Mouse (Mus musculus) liver, adult 2 months (tissue): ENCODE data around the gene Samd14. TPM values are rescaled to one million over a fixed set of nuclear protein-coding genes. Genes with fewer than 3 reads are reported as not detected.
A peak's percentile ranks its signal among the peaks of the same experiment; 100 is the strongest.

Experiments
- DNase-seq: peaks from one replicate; pipeline ENCODE4 v3.0.0-alpha.2; 2011; ENCODE audit warnings: low read depth, low spot score; ENCODE audit errors: extremely low read depth
- H3K27ac ChIP-seq: fragments of 200-500 bp; replicated peaks from 2 replicates; pipeline ENCODE4 v1.5.1; 2012; ENCODE audit warnings: low read depth, mild to moderate bottlenecking, control low read depth, inconsistent platforms, low read length; ENCODE audit not compliant: insufficient read depth
- H3K27me3 ChIP-seq: fragments of 200-500 bp; 2 replicates; pipeline ENCODE4 v1.6.1; 2012; ENCODE audit warnings: mild to moderate bottlenecking, moderate library complexity, low read length, inconsistent platforms; ENCODE audit not compliant: control insufficient read depth, insufficient read depth
- H3K36me3 ChIP-seq: fragments of 200-500 bp; 2 replicates; pipeline ENCODE4 v1.6.1; 2012; ENCODE audit warnings: low read length, inconsistent platforms; ENCODE audit not compliant: control insufficient read depth, insufficient read depth
- H3K4me1 ChIP-seq: fragments of 200-500 bp; 2 replicates; pipeline ENCODE4 v1.6.1; 2011; ENCODE audit warnings: low read length; ENCODE audit not compliant: control insufficient read depth, insufficient read depth
- H3K4me3 ChIP-seq: fragments of 200-500 bp; 2 replicates; pipeline ENCODE4 v1.5.1; 2011; ENCODE audit warnings: low read depth, mild to moderate bottlenecking, control low read depth, low read length, moderate library complexity; ENCODE audit not compliant: insufficient read depth
- H3K79me2 ChIP-seq: fragments of 200-500 bp; 2 replicates; pipeline ENCODE4 v1.6.1; 2012; ENCODE audit warnings: inconsistent platforms, mild to moderate bottlenecking, low read length, moderate library complexity; ENCODE audit not compliant: control insufficient read depth, insufficient read depth
- H3K9ac ChIP-seq: fragments of 200-500 bp; 2 replicates; pipeline ENCODE4 v1.6.1; 2012; ENCODE audit warnings: low read depth, mild to moderate bottlenecking, control low read depth, inconsistent platforms, low read length
- CTCF ChIP-seq: fragments of 200-500 bp; IDR thresholded peaks from 2 replicates; pipeline ENCODE4 v1.5.1; 2011; ENCODE audit warnings: low read depth, low read length, control low read depth
- POLR2A ChIP-seq: fragments of 200-500 bp; IDR thresholded peaks from 2 replicates; pipeline ENCODE4 v1.6.1; 2011; ENCODE audit warnings: low read length, control low read depth; ENCODE audit not compliant: insufficient read depth; ENCODE audit errors: extremely low read depth
- WGBS: fragments of 180-500 bp; shearing (Covaris S2); methylation state at CpG from one replicate; pipeline ENCODE4 v1.1.7; 2018; 5-methylcytosine and 5-hydroxymethylcytosine counted together
- polyA plus RNA-seq: library from polyadenylated mRNA; depleted of rRNA; stranded (reverse); fragments of >200 nt; gene quantifications from 2 replicates; pipeline ENCODE4 v1.2.3, GENCODE M21; 2012
- total RNA-seq: library from RNA; depleted of rRNA; stranded (reverse); fragments of >200 nt; gene quantifications from 2 replicates; pipeline ENCODE4 v1.2.3, GENCODE M21; 2014

Gene Samd14
- total and polyA plus RNA-seq, 2 experiments: 0.13 to 0.18 TPM

- Histone ChIP-seq H3K9ac (no peak overlapping the region), H3K27ac (no peak overlapping the region), H3K27me3 (no peaks in the 10 kb centered on the region), H3K79me2 (0 out of 2 replicates have a peak, but pooled peaks cover under 1% of the 10 kb centered on the region), H3K4me3 (no peak overlapping the region), H3K36me3 (no peaks in the 10 kb centered on the region), H3K4me1 (no peaks in the 10 kb centered on the region)
- DNase-seq: no peak
- no peak for TF ChIP-seq POLR2A
- TF ChIP-seq CTCF: no peak
- WGBS: 79% methylated on average over 8 of the region's 8 CpGs
Measured at GRCm38 (mm10) chr11:95000128-95000527, 9.6 kb upstream of the Samd14 start.

- H3K4me1 ChIP-seq: no peaks in the 10 kb centered on the region
- H3K36me3 ChIP-seq: no peaks in the 10 kb centered on the region
- H3K4me3 ChIP-seq: no peak overlapping the region
- no peak for DNase-seq
- H3K79me2 ChIP-seq: no peaks in the 10 kb centered on the region
- H3K27ac ChIP-seq: no peak overlapping the region
- no peaks in the 10 kb centered on the region for H3K27me3 ChIP-seq
- no peak overlapping the region for H3K9ac ChIP-seq
- no peak for TF ChIP-seq POLR2A
- TF ChIP-seq CTCF: no peak
- WGBS: 30% methylated on average over 4 of the region's 4 CpGs
Measured at GRCm38 (mm10) chr11:95000548-95000947, 9.1 kb upstream of the Samd14 start.

DNA sequence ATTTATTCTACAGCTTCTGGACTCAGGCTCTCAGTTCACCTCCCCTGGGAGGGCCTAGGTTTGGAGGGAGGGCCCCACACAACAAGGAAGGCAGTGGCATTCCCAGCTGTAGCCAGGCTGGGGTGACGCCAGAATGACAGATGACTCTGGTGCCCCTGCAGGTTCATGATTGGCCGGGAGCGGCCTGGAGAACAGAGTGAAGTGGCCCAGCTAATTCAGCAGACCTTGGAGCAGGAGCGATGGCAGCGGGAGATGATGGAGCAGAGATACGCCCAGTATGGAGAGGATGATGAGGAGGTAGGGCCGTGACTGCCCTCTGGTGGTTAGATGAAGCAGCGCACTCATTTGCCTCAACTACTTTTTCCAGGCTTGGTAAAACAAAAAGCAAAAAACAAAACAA is 8.6 kb upstream of the Samd14 start:
- no peaks in the 10 kb centered on the region for H3K4me1 ChIP-seq
- WGBS: 9% methylated on average over 8 of the region's 8 CpGs
- DNase-seq: no peak
- H3K4me3 ChIP-seq: no peak overlapping the region
- peak; percentile 87 for TF ChIP-seq CTCF
- TF ChIP-seq POLR2A: no peak
- H3K9ac ChIP-seq: no peak overlapping the region
- H3K36me3 ChIP-seq: no peaks in the 10 kb centered on the region
- H3K27ac ChIP-seq: no peak overlapping the region
- H3K27me3 ChIP-seq: no peaks in the 10 kb centered on the region
- H3K79me2 ChIP-seq: no peaks in the 10 kb centered on the region

- Histone ChIP-seq H3K27me3 (no peaks in the 10 kb centered on the region), H3K27ac (no peak overlapping the region), H3K4me3 (no peak overlapping the region), H3K36me3 (no peaks in the 10 kb centered on the region), H3K79me2 (no peaks in the 10 kb centered on the region), H3K4me1 (0 out of 2 replicates have a peak, but pooled peaks cover 1% of the 10 kb centered on the region), H3K9ac (no peak overlapping the region)
- no peak for TF ChIP-seq CTCF
- no peak for DNase-seq
- WGBS: 86% methylated on average over 21 of the region's 21 CpGs
Measured at GRCm38 (mm10) chr11:95001584-95002347, 7.9 kb upstream of the Samd14 start.

DNA sequence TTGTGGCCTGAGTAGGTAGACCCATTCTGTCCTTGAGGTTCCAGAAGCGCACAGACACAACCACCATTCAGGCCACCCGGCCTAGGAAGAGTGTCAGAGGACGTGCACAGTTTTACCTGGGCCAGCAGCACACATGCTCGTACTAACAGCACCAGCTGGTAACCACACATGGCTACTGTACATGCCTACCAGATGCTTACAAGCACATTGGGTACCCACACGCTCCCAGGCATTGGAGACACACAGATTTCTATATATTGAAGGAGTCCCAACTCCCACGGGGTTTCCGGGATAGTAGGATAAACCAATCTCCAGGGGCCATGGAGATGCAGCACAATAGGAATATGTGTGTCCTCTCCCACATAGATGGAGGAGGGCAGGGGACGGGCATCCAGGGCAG is 7.0 kb upstream of the Samd14 start:
- Histone ChIP-seq H3K36me3 (no peaks in the 10 kb centered on the region), H3K27ac (no peak overlapping the region), H3K4me1 (0 out of 2 replicates have a peak, but pooled peaks cover 3% of the 10 kb centered on the region), H3K27me3 (no peaks in the 10 kb centered on the region), H3K4me3 (no peak overlapping the region), H3K9ac (no peak overlapping the region), H3K79me2 (no peaks in the 10 kb centered on the region)
- 92% methylated on average over 8 of the region's 8 CpGs for WGBS
- no peak for DNase-seq
- TF ChIP-seq CTCF (no peak), POLR2A (no peak)
